Mouse (Mus musculus) heart, embryonic 13.5 days (tissue): Measurements from ENCODE around the gene Ttc33. TPM values are rescaled to one million over a fixed set of nuclear protein-coding genes. Genes with fewer than 3 reads are reported as not detected.
"Not testable (repeated sequence)": the region's sequence is repeated elsewhere in the genome, so short reads cannot be mapped to it uniquely, and the experiment has no call there.

Source experiments
- ATAC-seq: fragments of 200-750 bp; cut with Nextera tagmentation; 2 replicates; pipeline ENCODE4 v1.8.0; 2017; ENCODE audit warnings: moderate TSS enrichment; ENCODE audit not compliant: insufficient number of reproducible peaks, low FRiP score, low TSS enrichment; ENCODE audit errors: extremely low read depth
- H3K27ac ChIP-seq: fragments of 300-500 bp; sonication (generic); replicated peaks from 2 replicates; pipeline ENCODE4 v1.5.1; 2015; ENCODE audit warnings: moderate library complexity, mild to moderate bottlenecking, inconsistent platforms
- H3K27me3 ChIP-seq: fragments of 300-500 bp; sonication (generic); replicated peaks from 2 replicates; pipeline ENCODE4 v1.6.1; 2015; ENCODE audit warnings: mild to moderate bottlenecking, inconsistent platforms
- H3K36me3 ChIP-seq: fragments of 300-500 bp; sonication (generic); 2 replicates; pipeline ENCODE4 v1.6.1; 2015; ENCODE audit warnings: mild to moderate bottlenecking, inconsistent platforms
- H3K4me1 ChIP-seq: fragments of 300-500 bp; sonication (generic); 2 replicates; pipeline ENCODE4 v1.6.1; 2015; ENCODE audit warnings: inconsistent platforms
- H3K4me2 ChIP-seq: fragments of 300-500 bp; sonication (generic); 2 replicates; pipeline ENCODE4 v1.6.1; 2015; ENCODE audit warnings: inconsistent platforms, mild to moderate bottlenecking, moderate library complexity
- H3K4me3 ChIP-seq: fragments of 300-500 bp; sonication (generic); 2 replicates; pipeline ENCODE4 v1.5.1; 2015; ENCODE audit warnings: moderate library complexity, mild to moderate bottlenecking, inconsistent platforms
- H3K9ac ChIP-seq: fragments of 300-500 bp; sonication (generic); 2 replicates; pipeline ENCODE4 v1.6.1; 2015; ENCODE audit warnings: inconsistent platforms, mild to moderate bottlenecking, moderate library complexity
- H3K9me3 ChIP-seq: fragments of 300-500 bp; sonication (generic); 2 replicates; pipeline ENCODE4 v1.6.1; 2016; ENCODE audit warnings: inconsistent platforms
- WGBS: fragments of 180-500 bp; shearing (Covaris S2); methylation state at CpG from one replicate; pipeline ENCODE4 v1.1.7; 2015; ENCODE audit warnings: mixed read lengths; 5-methylcytosine and 5-hydroxymethylcytosine counted together
- polyA plus RNA-seq: library from polyadenylated mRNA; unstranded; fragments of >200 nt; fragmentation: Nextera tagmentation; extraction: Ambion mirVana; gene quantifications from 2 replicates; pipeline ENCODE4 v1.2.1, GENCODE M21; 2015

Ttc33 gene
- polyA plus RNA-seq, 1 experiment from 2014 or later: 29.3 TPM

DNA sequence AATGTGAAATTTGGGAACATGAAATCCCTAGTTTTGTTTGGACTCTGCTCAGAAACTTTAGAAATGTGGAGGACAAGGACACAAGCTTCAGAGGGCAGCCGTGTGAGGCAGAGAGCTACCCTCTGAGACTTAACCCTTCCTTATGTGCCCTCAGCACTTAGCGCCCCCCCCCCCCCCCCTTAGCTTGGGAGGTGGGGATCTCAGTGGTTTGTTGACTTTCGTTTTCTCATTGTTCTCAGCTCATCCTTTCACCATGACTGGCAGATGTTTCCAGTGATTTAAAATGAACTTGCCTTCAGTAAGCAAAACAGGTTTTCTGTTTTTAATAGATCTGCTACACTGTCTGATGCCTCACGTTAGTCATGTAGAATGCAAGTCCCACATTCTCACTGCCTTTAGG is 1.8 kb downstream of the Ttc33 start:
- ATAC-seq: no peak
- Histone ChIP-seq H3K9ac (no peak overlapping the region), H3K27me3 (no peaks in the 10 kb centered on the region), H3K9me3 (no peaks in the 10 kb centered on the region), H3K4me2 (no peak overlapping the region), H3K4me1 (peaks cover 20% of the 10 kb centered on the region), H3K36me3 (peaks cover 29% of the 10 kb centered on the region), H3K27ac (no peak overlapping the region), H3K4me3 (no peak overlapping the region)
- 41% methylated on average over 4 of the region's 4 CpGs for WGBS

GRCm38 (mm10) chr15:5188029-5188428 is 2.7 kb downstream of the Ttc33 start:
- 75% methylated on average over 1 of the region's 1 CpGs for WGBS
- H3K4me3 ChIP-seq: no peak overlapping the region
- no peak overlapping the region for H3K9ac ChIP-seq
- no peak overlapping the region for H3K27ac ChIP-seq
- no peaks in the 10 kb centered on the region for H3K27me3 ChIP-seq
- no peaks in the 10 kb centered on the region for H3K9me3 ChIP-seq
- peaks cover 29% of the 10 kb centered on the region for H3K36me3 ChIP-seq
- H3K4me2 ChIP-seq: no peak overlapping the region
- ATAC-seq: no peak
- H3K4me1 ChIP-seq: peaks cover 25% of the 10 kb centered on the region

DNA sequence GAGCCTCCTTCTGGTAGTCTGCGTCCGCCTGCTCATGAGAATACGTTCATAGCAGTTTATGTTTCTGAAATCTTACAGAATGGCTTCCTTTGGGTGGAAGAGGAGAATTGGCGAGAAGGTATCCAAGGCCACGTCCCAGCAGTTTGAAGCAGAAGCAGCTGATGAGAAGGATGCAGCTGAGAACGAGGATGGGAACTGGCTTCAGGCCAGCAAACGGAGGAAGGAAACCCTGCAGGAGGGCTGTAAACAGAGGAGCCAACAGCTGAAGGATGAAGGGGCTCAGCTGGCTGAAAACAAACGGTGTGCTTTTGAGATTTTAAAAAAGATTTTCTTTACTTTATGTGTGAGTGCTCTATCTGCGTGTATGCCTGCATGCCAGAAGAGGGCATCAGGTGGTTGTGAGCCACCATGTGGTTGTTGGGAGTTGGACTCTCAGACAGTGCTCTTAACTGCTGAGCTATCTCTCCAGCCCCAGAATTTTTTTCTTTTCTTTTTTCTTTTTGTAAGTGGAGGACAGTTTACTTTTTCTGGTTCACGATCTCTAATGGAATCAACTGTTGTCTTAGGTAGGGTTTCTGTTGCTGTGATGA is 4.3 kb downstream of the Ttc33 start:
- Histone ChIP-seq H3K27me3 (no peaks in the 10 kb centered on the region), H3K9ac (no peak overlapping the region; the same call in 1 of the 2 replicates), H3K36me3 (peaks cover 29% of the 10 kb centered on the region), H3K4me3 (no peak overlapping the region), H3K9me3 (no peaks in the 10 kb centered on the region), H3K4me2 (no peak overlapping the region), H3K4me1 (peaks cover 28% of the 10 kb centered on the region), H3K27ac (no peak overlapping the region)
- 65% methylated on average over 10 of the region's 10 CpGs for WGBS
- no peak for ATAC-seq

- Histone ChIP-seq H3K27ac (no peak overlapping the region), H3K36me3 (peaks cover 29% of the 10 kb centered on the region), H3K4me2 (no peak overlapping the region), H3K27me3 (no peaks in the 10 kb centered on the region), H3K4me3 (no peak overlapping the region), H3K9me3 (no peaks in the 10 kb centered on the region), H3K9ac (no peak overlapping the region), H3K4me1 (peaks cover 44% of the 10 kb centered on the region)
- no peak for ATAC-seq
- WGBS: 68% methylated on average over 3 of the region's 3 CpGs
These were observed 8.5 kb downstream of the Ttc33 start for GRCm38 (mm10) chr15:5193833-5194232.

DNA sequence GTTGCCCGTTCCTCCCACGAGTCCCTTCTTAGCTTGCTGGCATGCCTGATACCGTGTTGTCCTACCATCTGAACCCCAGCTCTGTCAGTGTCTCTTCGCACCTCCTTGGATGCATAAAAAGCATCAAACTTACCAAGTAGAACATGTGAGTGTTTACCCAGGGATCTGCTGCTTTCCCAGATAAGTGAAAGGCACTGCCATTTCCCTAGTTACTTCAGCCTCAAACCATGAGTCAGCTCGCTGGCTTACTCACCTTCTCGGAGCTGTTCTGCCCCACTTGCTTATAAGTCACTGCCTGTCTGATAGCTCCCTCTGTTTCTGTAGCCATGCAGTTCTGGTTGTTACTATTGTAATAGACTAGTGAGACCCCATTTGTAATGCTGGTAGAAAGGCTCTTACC is 9.1 kb downstream of the Ttc33 start:
- Histone ChIP-seq H3K4me2 (no peak overlapping the region), H3K9ac (no peak overlapping the region), H3K36me3 (peaks cover 29% of the 10 kb centered on the region), H3K4me3 (no peak overlapping the region), H3K9me3 (no peaks in the 10 kb centered on the region), H3K27ac (0 out of 2 replicates have a peak overlapping the region, but pooled peaks have one; percentile 3), H3K4me1 (peaks cover 40% of the 10 kb centered on the region), H3K27me3 (no peaks in the 10 kb centered on the region)
- no peak for ATAC-seq
- WGBS: 61% methylated on average over 6 of the region's 6 CpGs

DNA sequence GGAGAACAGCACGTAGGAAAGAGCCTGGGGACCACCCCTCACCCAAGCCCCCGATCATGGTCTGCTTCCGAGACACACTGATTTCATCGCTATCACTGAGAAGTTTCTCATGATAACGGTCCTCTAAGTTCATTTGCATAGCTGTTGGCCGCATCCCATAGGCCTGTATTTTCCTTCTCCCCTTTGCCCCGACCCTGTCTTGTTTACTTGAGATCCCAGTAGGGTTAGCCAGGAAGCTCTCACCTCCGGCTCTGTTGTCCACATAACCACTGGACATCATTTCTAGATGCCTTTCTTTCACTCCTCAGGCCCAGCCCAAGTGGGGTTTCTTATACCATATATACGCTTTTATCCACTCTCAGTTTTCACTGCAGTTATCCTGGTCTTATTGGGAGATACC is 9.6 kb downstream of the Ttc33 start:
- Histone ChIP-seq H3K27me3 (no peaks in the 10 kb centered on the region), H3K4me1 (peaks cover 40% of the 10 kb centered on the region), H3K36me3 (peaks cover 29% of the 10 kb centered on the region), H3K9ac (no peak overlapping the region), H3K4me2 (no peak overlapping the region), H3K27ac (0 out of 2 replicates have a peak overlapping the region, but pooled peaks have one; percentile 3), H3K9me3 (no peaks in the 10 kb centered on the region), H3K4me3 (no peak overlapping the region)
- ATAC-seq: no peak
- WGBS: 67% methylated on average over 9 of the region's 9 CpGs

GRCm38 (mm10) chr15:5195987-5196514 is 10.7 kb downstream of the Ttc33 start:
- H3K4me1 ChIP-seq: peaks cover 40% of the 10 kb centered on the region
- H3K27me3 ChIP-seq: no peaks in the 10 kb centered on the region
- H3K36me3 ChIP-seq: peaks cover 22% of the 10 kb centered on the region
- H3K9me3 ChIP-seq: no peaks in the 10 kb centered on the region
- H3K9ac ChIP-seq: no peak overlapping the region
- ATAC-seq: no peak
- no peak overlapping the region for H3K4me2 ChIP-seq
- peak overlapping the region; percentile 37 for H3K27ac ChIP-seq
- 32% methylated on average over 4 of the region's 4 CpGs for WGBS
- no peak overlapping the region for H3K4me3 ChIP-seq

GRCm38 (mm10) chr15:5196691-5197090 is 11.4 kb downstream of the Ttc33 start:
- Histone ChIP-seq H3K36me3 (peaks cover 19% of the 10 kb centered on the region), H3K27ac (peak overlapping the region; percentile 37), H3K4me1 (peaks cover 40% of the 10 kb centered on the region), H3K27me3 (no peaks in the 10 kb centered on the region), H3K9me3 (no peaks in the 10 kb centered on the region), H3K9ac (no peak overlapping the region), H3K4me2 (no peak overlapping the region), H3K4me3 (no peak overlapping the region)
- WGBS: 43% methylated on average over 4 of the region's 4 CpGs
- no peak for ATAC-seq

DNA sequence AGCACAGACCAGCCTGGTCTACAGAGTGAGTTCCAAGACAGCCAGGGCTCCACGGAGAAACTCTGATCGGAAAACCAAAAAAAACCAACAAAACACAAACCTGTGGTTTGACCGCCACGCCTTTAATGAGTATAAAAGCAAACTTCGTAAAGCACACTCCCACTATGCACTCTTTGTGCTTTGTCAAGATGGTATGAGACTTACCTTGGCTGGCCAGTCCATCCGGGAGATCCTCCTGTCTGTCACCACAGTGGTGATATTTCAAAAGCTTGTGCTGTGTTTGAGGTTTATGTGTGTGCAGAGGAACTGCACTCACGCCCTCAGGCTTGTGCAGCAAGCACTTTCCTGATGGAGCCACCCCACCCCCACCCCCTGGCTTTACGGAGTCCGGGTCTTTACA is 19.9 kb downstream of the Ttc33 start:
- H3K9ac ChIP-seq: no peak overlapping the region
- H3K36me3 ChIP-seq: peaks cover 15% of the 10 kb centered on the region
- H3K27me3 ChIP-seq: no peaks in the 10 kb centered on the region
- ATAC-seq: no peak
- H3K4me2 ChIP-seq: no peak overlapping the region
- H3K9me3 ChIP-seq: no peaks in the 10 kb centered on the region
- WGBS: 85% methylated on average over 9 of the region's 9 CpGs
- H3K4me1 ChIP-seq: 0 out of 2 replicates have a peak, but pooled peaks cover 3% of the 10 kb centered on the region
- no peak overlapping the region for H3K27ac ChIP-seq
- H3K4me3 ChIP-seq: no peak overlapping the region

DNA sequence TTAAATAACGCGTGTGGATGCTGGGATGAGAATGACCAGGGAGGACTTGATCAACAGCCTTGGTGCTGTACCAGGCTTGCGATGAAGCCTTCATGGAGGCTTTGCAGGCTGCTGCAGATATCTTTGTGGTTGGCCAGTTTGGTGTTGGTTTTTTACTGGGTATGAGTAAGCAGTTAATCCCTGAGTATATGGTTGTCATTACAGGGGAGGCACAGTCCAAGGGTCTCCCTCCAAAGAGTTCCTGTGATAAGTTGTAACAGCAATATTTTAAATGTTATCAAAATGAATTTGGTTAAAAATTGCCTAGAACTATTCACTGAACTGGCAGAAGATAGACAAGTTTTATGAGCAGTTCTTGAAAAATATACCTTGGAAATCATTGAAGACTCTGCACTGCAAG is 23.8 kb downstream of the Ttc33 start:
- no peak overlapping the region for H3K4me3 ChIP-seq
- H3K9ac ChIP-seq: no peak overlapping the region
- peaks cover 11% of the 10 kb centered on the region; the same call in 1 of the 2 replicates for H3K36me3 ChIP-seq
- ATAC-seq: no peak
- H3K4me1 ChIP-seq: peaks cover 14% of the 10 kb centered on the region
- H3K9me3 ChIP-seq: no peaks in the 10 kb centered on the region
- H3K4me2 ChIP-seq: no peak overlapping the region
- no peak overlapping the region for H3K27ac ChIP-seq
- WGBS: 94% methylated on average over 3 of the region's 3 CpGs
- no peaks in the 10 kb centered on the region for H3K27me3 ChIP-seq

GRCm38 (mm10) chr15:5220491-5220890 is 35.2 kb downstream of the Ttc33 start:
- no peak overlapping the region for H3K27ac ChIP-seq
- H3K9ac ChIP-seq: no peak overlapping the region
- no peak for ATAC-seq
- WGBS: 89% methylated on average over 6 of the region's 6 CpGs
- no peaks in the 10 kb centered on the region for H3K9me3 ChIP-seq
- no peaks in the 10 kb centered on the region for H3K4me1 ChIP-seq
- H3K36me3 ChIP-seq: peaks cover 27% of the 10 kb centered on the region
- no peak overlapping the region for H3K4me2 ChIP-seq
- no peak overlapping the region for H3K4me3 ChIP-seq
- no peaks in the 10 kb centered on the region for H3K27me3 ChIP-seq

DNA sequence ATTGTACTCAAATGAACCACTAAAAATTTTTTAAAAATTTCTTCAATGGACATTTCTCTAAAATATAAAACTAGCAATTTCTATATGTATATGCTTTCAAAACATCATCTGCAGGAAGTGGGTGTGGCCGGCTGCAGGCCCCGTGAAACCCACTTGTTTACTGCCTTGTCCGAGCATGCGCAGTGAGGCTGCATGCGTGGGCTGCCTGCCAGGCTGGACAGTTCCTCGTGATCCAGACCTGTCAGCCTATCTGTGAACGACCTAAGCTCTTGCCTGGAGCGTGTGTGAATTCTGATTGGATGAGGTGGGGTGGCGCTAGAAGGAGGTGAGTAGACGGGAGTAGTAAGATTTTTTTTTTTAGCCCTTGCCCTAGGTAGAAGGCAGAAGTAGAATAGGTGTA is 45.4 kb downstream of the Ttc33 start:
- H3K4me3 ChIP-seq, ATAC-seq, H3K4me2 ChIP-seq, H3K9ac ChIP-seq, H3K4me1 ChIP-seq, H3K27me3 ChIP-seq, H3K9me3 ChIP-seq, H3K27ac ChIP-seq, H3K36me3 ChIP-seq: not testable (repeated sequence)
- WGBS: 75% methylated on average over 10 of the region's 10 CpGs
